Mouse (Mus musculus): ENCODE data around the gene Wnt10a.

- no peak for TF ChIP-seq EP300 (IDR thresholded peaks at IDR 0.05; ENCODE audit: insufficient read depth, low read depth, low read length)
- no peak for TF ChIP-seq CTCF (IDR thresholded peaks at IDR 0.05)
These were observed 55.0 kb downstream of the Wnt10a start for GRCm38 (mm10) chr1:74846341-74846740.

Measured in heart, adult 2 months (tissue).